Mouse (Mus musculus) liver, postnatal 0 days (tissue): ENCODE data around the gene Rflna.

ENCODE experiments used
- CTCF ChIP-seq: sonication (generic); IDR thresholded peaks from 2 replicates; pipeline ENCODE4 v1.5.1; 2016; ENCODE audit warnings: antibody characterized with exemption, low read depth
- EP300 ChIP-seq: IDR thresholded peaks from 2 replicates; pipeline ENCODE4 v1.6.1; 2016; ENCODE audit warnings: antibody characterized with exemption, low read depth, mild to moderate bottlenecking

GRCm38 (mm10) chr5:124996816-124997215 is 6.2 kb upstream of the Rflna start:
- TF ChIP-seq CTCF (no peak), EP300 (no peak)
